Mouse (Mus musculus): ENCODE results near the gene Lipt1. TPM values are rescaled to one million over a fixed set of nuclear protein-coding genes. Genes with fewer than 3 reads are reported as not detected.

The Lipt1 gene
- total and polyA plus RNA-seq, 3 experiments: 7.5 to 13.2 (median 7.9) TPM

- H3K36me3 ChIP-seq (replicated peaks in 1 of 2; ENCODE audit: control insufficient read depth in 1 of 2, insufficient read depth in 1 of 2, low read length in 1 of 2): peaks cover 20 to 27% of the 10 kb centered on the region in 2 experiments
- peak overlapping the region; percentile 53 to 69 (median 61) for H3K4me3 ChIP-seq (replicated peaks in 1 of 3; ENCODE audit: low read depth in 2 of 3, low read length in 2 of 3, poor library complexity in 1 of 3)
- no peak overlapping the region for H3K27ac ChIP-seq (ENCODE audit: insufficient read depth, low read depth)
- TF ChIP-seq ELF1 (IDR thresholded peaks at IDR 0.05; ENCODE audit: low read depth, low read length) (peak; percentile 60), PAX5 (IDR thresholded peaks at IDR 0.05; ENCODE audit: low read length) (no peak), NRF1 (IDR thresholded peaks at IDR 0.05; ENCODE audit: low read depth, low read length) (peak; percentile 47; the same call in 1 of the 2 replicates), MXI1 (IDR thresholded peaks at IDR 0.05; ENCODE audit: low read depth, low read length) (peak; percentile 99), POLR2A (IDR thresholded peaks at IDR 0.05; ENCODE audit: low read depth, low read length) (peak; percentile 70), HCFC1 (IDR thresholded peaks at IDR 0.05; ENCODE audit: low read depth, low read length) (peak; percentile 55), MYC (IDR thresholded peaks at IDR 0.05; ENCODE audit: low read depth, low read length) (peak; percentile 94), JUN (IDR thresholded peaks at IDR 0.05; ENCODE audit: insufficient read depth, low read depth, low read length) (no peak), ZNF384 (IDR thresholded peaks at IDR 0.05; ENCODE audit: low read depth, low read length) (peak; percentile 26; the same call in 1 of the 2 replicates), ETS1 (conservative IDR thresholded peaks at IDR 0.05; ENCODE audit: low read depth, low read length) (0 out of 2 replicates have a peak, but pooled peaks have one; percentile 17), ZC3H11A (IDR thresholded peaks at IDR 0.05; ENCODE audit: low read depth, low read length) (no peak), CHD1 (IDR thresholded peaks at IDR 0.05; ENCODE audit: low read depth, low read length) (no peak), POLR2AphosphoS2 (IDR thresholded peaks at IDR 0.05; ENCODE audit: low read depth, low read length) (no peak), JUND (conservative IDR thresholded peaks at IDR 0.05; ENCODE audit: low read depth, low read length) (no peak), SIN3A (IDR thresholded peaks at IDR 0.05; ENCODE audit: low read length) (peak; percentile 76), MAX (IDR thresholded peaks at IDR 0.05; ENCODE audit: low read length) (peak; percentile 79), MAZ (IDR thresholded peaks at IDR 0.05; ENCODE audit: low read depth, low read length) (0 out of 2 replicates have a peak, but pooled peaks have one; percentile 47), BHLHE40 (IDR thresholded peaks at IDR 0.05; ENCODE audit: low read depth, low read length) (peak; percentile 92), KAT2A (IDR thresholded peaks at IDR 0.05; ENCODE audit: insufficient replicate concordance, low read length) (no peak), NELFE (IDR thresholded peaks at IDR 0.05; ENCODE audit: low read depth, low read length) (peak; percentile 38; the same call in 1 of the 2 replicates), TBP (conservative IDR thresholded peaks at IDR 0.05; ENCODE audit: low read depth, low read length) (no peak)
- in situ Hi-C loops (cut with MboI; ENCODE audit: low pct_ligation_motif_present, low pct_unique_long_range_greater_than_20kb, low sequenced_read_pairs) (loop anchor here (10.0 kb wide), 2 partner anchors 188 to 252 kb away; partner anchors contain the start of gene Rev1), dilution Hi-C loops (cut with MboI; ENCODE audit: extremely low pct_ligation_motif_present, extremely low pct_unique_long_range_greater_than_20kb, low sequenced_read_pairs) (no loop called here)
- H3K9me3 ChIP-seq (replicated peaks; ENCODE audit: low read length): peaks cover 3% of the 10 kb centered on the region
- peaks cover 14% of the 10 kb centered on the region for H3K27me3 ChIP-seq (replicated peaks)
- H3K79me2 ChIP-seq (replicated peaks; ENCODE audit: control insufficient read depth, extremely low read depth, insufficient read depth, poor library complexity, severe bottlenecking): no peaks in the 10 kb centered on the region
- peak; percentile 84 for DNase-seq (ENCODE audit: extremely low read depth)
- peaks cover 2 to 11% of the 10 kb centered on the region in 2 experiments; a peak in 2 of 4 replicates for H3K4me1 ChIP-seq (ENCODE audit: control insufficient read depth in 1 of 2, insufficient read depth in 2 of 2)
- peak overlapping the region; percentile 53 for H3K9ac ChIP-seq (ENCODE audit: insufficient read depth, low read depth)
- peak overlapping the region; percentile 97 for H3K4me2 ChIP-seq (ENCODE audit: insufficient read depth, low read depth, poor library complexity, severe bottlenecking)
These were observed 861 bp downstream of the Lipt1 start for GRCm38 (mm10) chr1:37872131-37873067.
